Mouse (Mus musculus) heart, embryonic 16.5 days (tissue): ENCODE results near the gene D930048N14Rik. TPM values are rescaled to one million over a fixed set of nuclear protein-coding genes. Genes with fewer than 3 reads are reported as not detected.
"Not testable (repeated sequence)": the region's sequence is repeated elsewhere in the genome, so short reads cannot be mapped to it uniquely, and the experiment has no call there.

Experiments
- ATAC-seq: fragments of 200-750 bp; cut with Nextera tagmentation; replicated peaks from 2 replicates; pipeline ENCODE4 v1.8.0; 2017; ENCODE audit warnings: moderate number of reproducible peaks; ENCODE audit not compliant: insufficient read depth, low FRiP score; ENCODE audit errors: extremely low read depth
- H3K27ac ChIP-seq: fragments of 300-500 bp; sonication (generic); 2 replicates; pipeline ENCODE4 v1.5.1; 2014; ENCODE audit warnings: mild to moderate bottlenecking, low read length, control low read depth, moderate library complexity
- H3K27me3 ChIP-seq: fragments of 300-500 bp; sonication (generic); 2 replicates; pipeline ENCODE4 v1.6.1; 2014; ENCODE audit warnings: low read length, mixed read lengths; ENCODE audit not compliant: control insufficient read depth, insufficient read depth
- H3K36me3 ChIP-seq: fragments of 300-500 bp; sonication (generic); 2 replicates; pipeline ENCODE4 v1.6.1; 2014; ENCODE audit not compliant: control insufficient read depth, insufficient read depth
- H3K4me1 ChIP-seq: fragments of 300-500 bp; sonication (generic); 2 replicates; pipeline ENCODE4 v1.6.1; 2014; ENCODE audit warnings: low read length, mixed read lengths; ENCODE audit not compliant: control insufficient read depth, insufficient read depth
- H3K4me2 ChIP-seq: fragments of 300-500 bp; sonication (generic); 2 replicates; pipeline ENCODE4 v1.6.1; 2014; ENCODE audit warnings: low read depth, mild to moderate bottlenecking, control low read depth, low read length
- H3K4me3 ChIP-seq: fragments of 300-500 bp; sonication (generic); 2 replicates; pipeline ENCODE4 v1.5.1; 2014; ENCODE audit warnings: mild to moderate bottlenecking, control low read depth, low read length
- H3K9ac ChIP-seq: fragments of 300-500 bp; sonication (generic); 2 replicates; pipeline ENCODE4 v1.6.1; 2014; ENCODE audit warnings: low read length, control low read depth
- H3K9me3 ChIP-seq: fragments of 300-500 bp; sonication (generic); replicated peaks from 2 replicates; pipeline ENCODE4 v1.6.1; 2016; ENCODE audit warnings: low read length; ENCODE audit not compliant: control insufficient read depth
- WGBS: fragments of 180-500 bp; shearing (Covaris S2); extraction: QIAGEN DNeasy Blood & Tissue Kit; methylation state at CpG from one replicate; pipeline ENCODE4 v1.1.7; 2014; 5-methylcytosine and 5-hydroxymethylcytosine counted together
- polyA plus RNA-seq: library from polyadenylated mRNA; unstranded; fragments of >200 nt; fragmentation: Nextera tagmentation; extraction: Ambion mirVana; gene quantifications from 2 replicates; pipeline ENCODE4 v1.2.1, GENCODE M21; 2015

The D930048N14Rik gene
- polyA plus RNA-seq, 1 experiment from 2014 or later: 1.3 TPM

DNA sequence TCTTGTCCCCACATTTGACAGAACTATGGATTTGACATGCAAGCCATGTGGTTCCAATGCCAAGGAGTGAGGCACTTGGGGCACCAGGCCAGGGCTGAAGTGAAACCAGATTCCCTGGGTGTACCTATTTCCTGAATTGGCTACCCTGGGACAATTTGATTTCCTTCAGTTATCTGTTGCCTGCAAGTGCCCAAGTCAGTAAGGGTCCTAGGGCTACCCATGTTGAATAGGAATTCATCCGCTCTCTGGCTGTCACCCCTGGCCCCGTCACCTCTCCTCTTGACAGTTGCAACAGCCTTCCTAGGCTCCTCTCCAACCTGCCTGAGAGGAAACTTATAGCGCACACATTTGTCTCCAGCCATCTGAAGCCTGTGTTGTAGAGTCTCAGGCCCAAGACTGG, 4.1 kb downstream of the D930048N14Rik start:
- Histone ChIP-seq H3K9me3 (no peaks in the 10 kb centered on the region), H3K27me3 (no peaks in the 10 kb centered on the region), H3K27ac (no peak overlapping the region), H3K4me3 (no peak overlapping the region), H3K4me1 (peaks cover 15% of the 10 kb centered on the region), H3K9ac (no peak overlapping the region), H3K36me3 (no peaks in the 10 kb centered on the region), H3K4me2 (no peak overlapping the region)
- 83% methylated on average over 3 of the region's 3 CpGs for WGBS
- no peak for ATAC-seq

DNA sequence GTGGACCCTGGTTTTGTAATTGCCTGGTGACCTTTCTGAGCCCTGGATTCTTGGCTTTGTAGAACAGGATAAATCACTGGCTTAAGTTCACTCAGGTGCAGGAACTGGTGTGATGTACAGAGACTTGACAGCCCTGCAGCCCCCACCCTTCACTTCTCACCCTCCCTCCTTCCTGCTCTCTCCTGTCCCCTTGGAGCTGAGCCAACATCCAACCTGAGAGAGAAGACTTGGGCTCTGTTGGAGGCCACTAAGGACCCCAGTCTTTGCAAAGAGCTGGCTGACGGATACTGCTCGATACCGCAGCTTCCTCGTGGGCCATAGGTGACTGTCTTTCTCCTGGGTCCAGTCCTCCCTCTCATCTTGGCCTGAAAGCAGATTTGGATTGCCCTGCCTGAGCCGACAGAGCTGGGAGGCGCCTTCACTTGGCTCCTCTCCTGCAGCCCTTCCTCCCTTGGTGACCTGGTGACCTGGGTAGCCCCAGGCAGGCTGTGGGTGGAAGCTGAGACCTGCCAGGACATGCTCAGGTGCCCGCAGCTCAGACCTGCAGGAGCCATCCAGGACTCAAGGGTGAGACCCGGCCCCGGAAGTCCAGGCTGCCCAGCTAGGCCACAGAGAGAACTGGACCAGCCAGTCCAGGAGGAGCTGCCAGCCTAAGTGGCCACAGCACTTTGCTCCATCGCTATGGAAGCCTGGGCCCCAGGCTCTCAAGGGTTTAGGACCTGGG, 6.2 kb downstream of the D930048N14Rik start:
- Histone ChIP-seq H3K36me3 (no peaks in the 10 kb centered on the region), H3K4me3 (no peak overlapping the region), H3K9me3 (no peaks in the 10 kb centered on the region), H3K27ac (no peak overlapping the region), H3K27me3 (no peaks in the 10 kb centered on the region), H3K4me2 (no peak overlapping the region), H3K4me1 (peaks cover 9% of the 10 kb centered on the region), H3K9ac (no peak overlapping the region)
- ATAC-seq: no peak
- WGBS: 72% methylated on average over 10 of the region's 10 CpGs

DNA sequence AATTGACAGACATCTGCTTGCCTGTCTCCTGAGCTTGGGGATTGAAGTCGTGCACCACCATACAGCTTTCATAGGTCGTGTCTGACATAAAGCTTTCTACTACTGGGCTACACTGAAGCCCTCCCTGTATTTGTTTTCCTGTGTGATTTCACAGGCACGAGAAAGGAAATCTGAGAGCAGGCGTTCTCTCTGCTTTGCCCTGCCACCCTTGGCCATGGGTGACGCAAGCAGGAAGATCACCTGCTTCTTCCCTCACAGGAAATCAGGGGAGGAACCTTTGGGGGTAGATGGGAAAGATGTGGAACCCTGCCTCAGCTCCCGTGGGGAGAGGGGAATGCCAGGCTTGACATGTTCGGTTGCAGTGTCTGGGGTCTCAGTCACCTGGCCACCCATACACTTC, 7.5 kb downstream of the D930048N14Rik start:
- WGBS: 52% methylated on average over 7 of the region's 7 CpGs
- H3K4me1 ChIP-seq: peaks cover 9% of the 10 kb centered on the region
- no peak for ATAC-seq

DNA sequence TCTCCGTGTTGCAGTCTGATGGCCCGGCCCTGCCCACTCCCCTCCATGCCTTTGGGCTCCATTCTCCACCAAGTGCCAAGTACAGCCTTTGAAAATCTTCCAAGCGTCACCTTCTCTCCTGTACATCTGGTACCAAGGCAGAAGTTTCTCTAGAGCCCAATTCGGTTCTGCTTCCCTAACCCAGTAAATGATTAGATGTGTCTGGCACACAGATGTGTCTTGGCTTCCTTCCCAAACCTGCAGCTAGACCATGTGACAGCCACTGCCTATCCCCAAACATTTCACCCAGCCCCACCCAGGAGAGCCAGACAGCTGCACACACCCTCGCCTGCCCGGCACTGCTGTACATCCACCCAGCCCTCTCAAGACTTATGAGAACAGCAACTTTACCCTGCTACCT, 8.0 kb downstream of the D930048N14Rik start:
- Histone ChIP-seq H3K4me3 (no peak overlapping the region), H3K9ac (no peak overlapping the region; the same call in 1 of the 2 replicates), H3K27ac (0 out of 2 replicates have a peak overlapping the region, but pooled peaks have one; percentile 15), H3K36me3 (no peaks in the 10 kb centered on the region), H3K9me3 (no peaks in the 10 kb centered on the region), H3K27me3 (no peaks in the 10 kb centered on the region), H3K4me1 (peaks cover 9% of the 10 kb centered on the region), H3K4me2 (no peak overlapping the region)
- WGBS: 39% methylated on average over 6 of the region's 6 CpGs
- peak; percentile 73; the same call in 1 of the 2 replicates for ATAC-seq

More for the DNA sequence above, 7.5 kb downstream of the D930048N14Rik start:
- Histone ChIP-seq H3K36me3 (no peaks in the 10 kb centered on the region), H3K27ac (0 out of 2 replicates have a peak overlapping the region, but pooled peaks have one; percentile 15), H3K4me2 (no peak overlapping the region), H3K27me3 (no peaks in the 10 kb centered on the region), H3K9me3 (no peaks in the 10 kb centered on the region), H3K9ac (no peak overlapping the region; the same call in 1 of the 2 replicates), H3K4me3 (no peak overlapping the region)

DNA sequence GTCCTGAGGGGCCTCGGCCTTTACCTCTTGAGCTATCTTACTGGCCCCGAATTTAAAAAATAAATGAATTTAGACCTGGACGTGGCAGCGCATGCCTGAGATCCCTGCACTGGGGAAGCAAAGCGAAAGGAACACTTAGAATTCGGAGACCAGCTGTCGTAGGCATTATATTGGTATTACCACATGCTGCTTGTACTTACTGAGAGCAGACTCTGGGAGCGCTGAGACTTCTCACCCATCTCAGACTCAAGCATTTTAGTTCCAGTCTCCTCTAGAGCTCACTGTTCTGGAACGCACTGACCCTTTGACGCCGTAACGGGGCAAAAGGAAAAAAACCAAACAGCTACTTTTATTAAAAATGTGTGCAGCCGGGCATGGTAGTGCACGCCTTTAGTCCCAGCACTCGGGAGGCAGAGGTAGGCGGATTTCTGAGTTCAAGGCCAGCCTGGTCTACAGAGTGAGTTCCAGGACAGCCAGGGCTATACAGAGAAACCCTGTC, 11.2 kb downstream of the D930048N14Rik start:
- WGBS: 86% methylated on average over 16 of the region's 16 CpGs

DNA sequence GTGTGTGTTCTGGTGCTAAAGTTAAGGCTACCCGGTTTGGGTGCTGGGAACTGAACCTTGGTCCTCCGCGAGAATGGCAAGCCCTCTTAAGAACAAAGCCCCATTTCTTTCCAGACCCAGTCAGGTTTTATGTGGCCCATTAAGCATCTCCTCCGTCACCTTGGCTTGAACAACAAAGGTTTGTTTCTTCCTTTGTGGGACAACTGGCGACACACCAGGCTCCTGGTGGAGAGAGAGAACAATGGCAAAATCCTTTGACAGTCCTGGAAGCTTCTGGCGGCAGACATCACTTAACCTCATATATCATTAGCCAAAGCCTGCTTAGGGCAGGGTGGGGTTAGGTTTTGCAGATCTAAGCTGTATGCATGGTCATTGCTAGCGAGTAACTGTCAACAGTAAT, 11.9 kb downstream of the D930048N14Rik start:
- Histone ChIP-seq H3K9ac (no peak overlapping the region), H3K27ac (no peak overlapping the region), H3K9me3 (no peaks in the 10 kb centered on the region), H3K4me3 (no peak overlapping the region), H3K27me3 (no peaks in the 10 kb centered on the region), H3K4me2 (no peak overlapping the region), H3K36me3 (no peaks in the 10 kb centered on the region), H3K4me1 (peaks cover 9% of the 10 kb centered on the region)
- 82% methylated on average over 7 of the region's 7 CpGs for WGBS
- ATAC-seq: no peak

More for the DNA sequence above, 11.2 kb downstream of the D930048N14Rik start:
- no peak overlapping the region for H3K4me2 ChIP-seq
- no peak overlapping the region for H3K27ac ChIP-seq
- H3K4me3 ChIP-seq: no peak overlapping the region
- H3K9ac ChIP-seq: no peak overlapping the region
- no peaks in the 10 kb centered on the region for H3K36me3 ChIP-seq
- H3K4me1 ChIP-seq: peaks cover 9% of the 10 kb centered on the region
- no peaks in the 10 kb centered on the region for H3K9me3 ChIP-seq
- no peaks in the 10 kb centered on the region for H3K27me3 ChIP-seq
- ATAC-seq: no peak

DNA sequence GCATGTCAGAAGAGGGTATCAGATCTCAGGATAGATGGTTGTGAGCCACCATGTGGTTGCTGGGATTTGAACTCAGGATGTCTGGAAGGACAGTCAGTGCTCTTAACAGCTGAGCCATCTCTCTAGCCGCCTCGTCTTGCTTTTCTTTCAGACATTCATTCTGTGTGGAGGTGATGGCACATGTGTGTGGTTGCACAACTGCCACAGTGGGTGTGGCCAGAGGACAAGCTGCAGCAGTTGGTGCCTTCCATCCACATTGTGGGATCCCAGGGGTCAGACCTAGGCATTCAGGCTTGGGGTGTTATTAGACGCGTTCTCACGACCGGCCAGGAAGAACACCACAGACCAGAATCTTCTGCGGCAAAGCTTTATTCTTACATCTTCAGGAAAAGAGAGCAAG, 14.0 kb downstream of the D930048N14Rik start:
- WGBS: 83% methylated on average over 7 of the region's 7 CpGs
- H3K9ac ChIP-seq, H3K36me3 ChIP-seq, H3K4me3 ChIP-seq, H3K9me3 ChIP-seq, ATAC-seq, H3K27ac ChIP-seq, H3K4me1 ChIP-seq, H3K27me3 ChIP-seq, H3K4me2 ChIP-seq: not testable (repeated sequence)

DNA sequence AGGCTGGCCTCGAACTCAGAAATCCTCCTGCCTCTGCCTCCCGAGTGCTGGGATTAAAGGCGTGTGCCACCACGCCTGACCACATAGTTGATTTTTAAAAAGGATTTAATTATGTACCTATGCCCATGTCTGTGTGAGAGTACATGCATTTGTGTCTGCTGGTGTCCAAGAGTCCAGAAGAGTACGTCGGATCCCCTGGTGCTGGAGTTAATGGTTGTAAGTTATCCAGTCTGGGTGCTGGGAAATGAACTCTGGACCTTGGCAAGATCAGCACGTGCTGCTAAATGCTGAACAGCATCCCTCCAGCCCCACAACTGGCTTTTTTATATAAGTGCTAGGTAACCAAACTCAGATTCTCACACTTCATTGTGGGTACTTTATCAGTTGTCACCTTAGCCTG, 20.1 kb downstream of the D930048N14Rik start:
- Histone ChIP-seq H3K9me3 (no peaks in the 10 kb centered on the region), H3K27ac (no peak overlapping the region), H3K9ac (no peak overlapping the region), H3K27me3 (no peaks in the 10 kb centered on the region), H3K4me2 (no peak overlapping the region), H3K4me3 (no peak overlapping the region), H3K4me1 (no peaks in the 10 kb centered on the region), H3K36me3 (no peaks in the 10 kb centered on the region)
- no peak for ATAC-seq
- WGBS: 87% methylated on average over 7 of the region's 7 CpGs

DNA sequence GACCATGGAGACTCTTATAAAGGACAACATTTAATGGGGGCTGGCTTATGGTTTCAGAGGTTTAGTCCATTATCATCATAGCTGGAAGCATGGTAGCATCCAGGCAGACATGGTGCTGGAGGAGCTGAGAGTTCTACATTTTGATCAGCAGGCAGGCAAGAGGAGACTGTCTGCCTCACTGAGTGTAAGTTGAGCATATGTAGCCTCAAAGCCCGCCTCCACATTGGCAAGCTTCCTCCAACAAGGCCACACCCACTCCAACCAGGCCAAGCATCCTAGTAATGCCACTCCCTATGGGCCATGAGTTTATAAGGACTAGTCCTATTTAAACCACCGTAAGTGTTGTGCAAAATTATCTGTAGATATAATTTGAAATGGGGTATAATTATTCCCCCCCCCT, 20.6 kb downstream of the D930048N14Rik start:
- no peak for ATAC-seq

More for the DNA sequence above, 20.6 kb downstream of the D930048N14Rik start:
- Histone ChIP-seq H3K9ac (no peak overlapping the region), H3K27me3 (no peaks in the 10 kb centered on the region), H3K4me3 (no peak overlapping the region), H3K27ac (no peak overlapping the region), H3K4me1 (no peaks in the 10 kb centered on the region), H3K9me3 (no peaks in the 10 kb centered on the region), H3K36me3 (no peaks in the 10 kb centered on the region), H3K4me2 (no peak overlapping the region)
- WGBS: 66% methylated on average over 2 of the region's 2 CpGs
